Mouse (Mus musculus) lung, postnatal 0 days (tissue): Measurements from ENCODE around the gene Fadd. TPM values are rescaled to one million over a fixed set of nuclear protein-coding genes. Genes with fewer than 3 reads are reported as not detected.

ENCODE experiments used
- ATAC-seq: fragments of 200-750 bp; cut with Nextera tagmentation; 2 replicates; pipeline ENCODE4 v1.8.0; 2017; ENCODE audit warnings: moderate library complexity
- DNase-seq: peaks from one replicate; pipeline ENCODE4 v3.0.0-alpha.2; 2016; ENCODE audit warnings: low spot score
- H3K27ac ChIP-seq: fragments of 300-500 bp; sonication (generic); 2 replicates; pipeline ENCODE4 v1.5.1; 2014; ENCODE audit warnings: antibody characterized with exemption, mild to moderate bottlenecking, low read length, mixed read lengths
- H3K27me3 ChIP-seq: fragments of 300-500 bp; sonication (generic); replicated peaks from 2 replicates; pipeline ENCODE4 v1.6.1; 2014; ENCODE audit warnings: low read length, mixed read lengths; ENCODE audit not compliant: insufficient read depth
- H3K36me3 ChIP-seq: fragments of 300-500 bp; sonication (generic); 2 replicates; pipeline ENCODE4 v1.6.1; 2014; ENCODE audit warnings: low read length, mixed read lengths; ENCODE audit not compliant: insufficient read depth
- H3K4me1 ChIP-seq: fragments of 300-500 bp; sonication (generic); 2 replicates; pipeline ENCODE4 v1.6.1; 2014; ENCODE audit warnings: antibody characterized with exemption, low read depth, low read length, mixed read lengths; ENCODE audit not compliant: insufficient read depth
- H3K4me2 ChIP-seq: fragments of 300-500 bp; sonication (generic); replicated peaks from 2 replicates; pipeline ENCODE4 v1.6.1; 2014; ENCODE audit warnings: low read depth, mild to moderate bottlenecking, low read length, moderate library complexity, mixed read lengths
- H3K4me3 ChIP-seq: fragments of 300-500 bp; sonication (generic); 2 replicates; pipeline ENCODE4 v1.5.1; 2014; ENCODE audit warnings: low read depth, low read length
- H3K9ac ChIP-seq: fragments of 300-500 bp; sonication (generic); replicated peaks from 2 replicates; pipeline ENCODE4 v1.6.1; 2014; ENCODE audit warnings: low read depth, mild to moderate bottlenecking
- H3K9me3 ChIP-seq: fragments of 300-500 bp; sonication (generic); 2 replicates; pipeline ENCODE4 v1.6.1; 2016; ENCODE audit warnings: low read length, mixed read lengths
- CTCF ChIP-seq: IDR thresholded peaks from 2 replicates; pipeline ENCODE4 v1.5.1; 2016; ENCODE audit warnings: antibody characterized with exemption, mild to moderate bottlenecking
- EP300 ChIP-seq: IDR thresholded peaks from 2 replicates; pipeline ENCODE4 v1.6.1; 2016; ENCODE audit warnings: antibody characterized with exemption, mild to moderate bottlenecking, control low read depth
- WGBS: fragments of 180-500 bp; shearing (Covaris S2); extraction: QIAGEN DNeasy Blood & Tissue Kit; methylation state at CpG from one replicate; pipeline ENCODE4 v1.1.7; 2014; 5-methylcytosine and 5-hydroxymethylcytosine counted together
- polyA plus RNA-seq: library from polyadenylated mRNA; unstranded; fragments of >200 nt; fragmentation: Nextera tagmentation; extraction: Ambion mirVana; gene quantifications from 2 replicates; pipeline ENCODE4 v1.2.1, GENCODE M21; 2015

Gene Fadd
- polyA plus RNA-seq, 1 experiment from 2014 or later = 7.4 TPM

- 0 out of 2 replicates have a peak overlapping the region, but pooled peaks have one; percentile 20 for H3K27ac ChIP-seq
- ATAC-seq = peak; percentile 89
Observed at GRCm38 (mm10) chr7:144609568-144609967, 27.3 kb upstream of the Fadd start.

GRCm38 (mm10) chr7:144607862-144608261 lies 25.6 kb upstream of the Fadd start:
- H3K4me3 ChIP-seq = no peak overlapping the region
- no peak overlapping the region for H3K9ac ChIP-seq
- no peaks in the 10 kb centered on the region for H3K27me3 ChIP-seq
- H3K36me3 ChIP-seq = no peaks in the 10 kb centered on the region
- ATAC-seq (no peak), DNase-seq (no peak)
- H3K9me3 ChIP-seq = no peaks in the 10 kb centered on the region
- no peak overlapping the region for H3K4me2 ChIP-seq
- TF ChIP-seq CTCF (peak; percentile 43; the same call in 1 of the 2 replicates), EP300 (no peak)
- 87% methylated on average over 15 of the region's 15 CpGs for whole genome bisulfite sequencing
- H3K4me1 ChIP-seq = no peaks in the 10 kb centered on the region
- no peak overlapping the region for H3K27ac ChIP-seq

More at GRCm38 (mm10) chr7:144609568-144609967, 27.3 kb upstream of the Fadd start:
- Histone ChIP-seq H3K4me2 (no peak overlapping the region), H3K27me3 (no peaks in the 10 kb centered on the region), H3K36me3 (no peaks in the 10 kb centered on the region), H3K9me3 (no peaks in the 10 kb centered on the region), H3K4me3 (no peak overlapping the region), H3K9ac (no peak overlapping the region), H3K4me1 (no peaks in the 10 kb centered on the region)
- peak; percentile 91 for DNase-seq
- no peak for TF ChIP-seq CTCF
- TF ChIP-seq EP300 = peak; percentile 79
- 56% methylated on average over 7 of the region's 7 CpGs for WGBS

- Histone ChIP-seq H3K4me3 (no peak overlapping the region), H3K9ac (no peak overlapping the region), H3K4me2 (no peak overlapping the region), H3K9me3 (no peaks in the 10 kb centered on the region), H3K27me3 (no peaks in the 10 kb centered on the region), H3K36me3 (0 out of 2 replicates have a peak, but pooled peaks cover 7% of the 10 kb centered on the region), H3K27ac (no peak overlapping the region), H3K4me1 (no peaks in the 10 kb centered on the region)
- 30% methylated on average over 4 of the region's 4 CpGs for WGBS
- ATAC-seq (peak; percentile 16; the same call in 1 of the 2 replicates), DNase-seq (no peak)
- no peak for TF ChIP-seq CTCF
- TF ChIP-seq EP300 = no peak
Observed at GRCm38 (mm10) chr7:144604735-144605134, 22.5 kb upstream of the Fadd start.

DNA sequence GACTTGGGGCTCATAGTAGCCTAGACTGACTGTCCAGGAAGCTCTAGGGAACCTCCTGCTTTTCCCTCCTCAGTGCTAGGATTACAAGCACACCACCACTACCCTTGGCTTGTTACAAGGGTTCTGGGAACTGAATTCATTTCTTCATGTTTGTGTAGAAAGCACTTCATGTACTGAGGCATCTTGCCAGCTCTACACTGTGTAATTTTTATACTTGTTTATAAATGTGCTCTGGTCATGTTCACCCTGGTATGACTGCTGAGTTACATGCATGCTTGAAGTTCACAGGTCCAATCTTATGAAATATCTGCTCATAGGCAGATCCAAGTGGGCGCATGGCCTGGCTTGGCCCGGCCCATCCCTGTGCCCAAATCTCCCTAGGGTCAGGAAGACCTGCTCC lies 22.0 kb upstream of the Fadd start:
- Histone ChIP-seq H3K27ac (no peak overlapping the region), H3K4me1 (no peaks in the 10 kb centered on the region), H3K4me3 (no peak overlapping the region), H3K36me3 (0 out of 2 replicates have a peak, but pooled peaks cover 7% of the 10 kb centered on the region), H3K9me3 (no peaks in the 10 kb centered on the region), H3K4me2 (no peak overlapping the region), H3K27me3 (no peaks in the 10 kb centered on the region), H3K9ac (no peak overlapping the region)
- ATAC-seq (peak; percentile 68), DNase-seq (peak; percentile 71)
- WGBS = 76% methylated on average over 2 of the region's 2 CpGs
- TF ChIP-seq EP300 (peak; percentile 64), CTCF (no peak)

GRCm38 (mm10) chr7:144600333-144600900 lies 18.2 kb upstream of the Fadd start:
- Histone ChIP-seq H3K9me3 (no peaks in the 10 kb centered on the region), H3K4me1 (no peaks in the 10 kb centered on the region), H3K27ac (no peak overlapping the region), H3K4me2 (no peak overlapping the region), H3K9ac (no peak overlapping the region), H3K36me3 (0 out of 2 replicates have a peak, but pooled peaks cover 7% of the 10 kb centered on the region), H3K27me3 (no peaks in the 10 kb centered on the region), H3K4me3 (no peak overlapping the region)
- TF ChIP-seq CTCF (no peak), EP300 (no peak)
- 65% methylated on average over 6 of the region's 6 CpGs for WGBS
- no peak for DNase-seq
- ATAC-seq = no peak

DNA sequence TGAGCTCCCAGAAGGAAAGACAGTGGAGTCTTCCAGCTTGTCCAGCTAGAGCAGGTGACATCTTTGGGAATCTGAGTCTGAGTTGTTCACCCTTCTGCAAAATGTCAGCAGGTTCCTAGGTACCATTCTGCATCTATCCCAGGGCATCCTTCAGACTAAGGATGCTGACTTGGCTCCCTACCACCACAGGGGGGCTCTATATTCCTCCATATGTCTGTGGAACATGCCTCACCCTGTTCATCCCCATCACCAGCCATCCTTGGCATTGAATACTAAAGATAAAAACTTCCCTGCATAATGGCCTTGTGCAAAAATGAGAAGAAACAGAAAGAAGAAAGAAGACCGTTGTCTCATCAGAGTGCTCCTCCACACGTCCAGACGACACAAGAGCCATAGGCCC lies 7.2 kb upstream of the Fadd start:
- WGBS = 66% methylated on average over 3 of the region's 3 CpGs
- H3K4me3 ChIP-seq = no peak overlapping the region
- H3K36me3 ChIP-seq = no peaks in the 10 kb centered on the region
- H3K9ac ChIP-seq = no peak overlapping the region
- no peak for DNase-seq
- no peak overlapping the region for H3K4me2 ChIP-seq
- no peaks in the 10 kb centered on the region for H3K4me1 ChIP-seq
- no peak overlapping the region for H3K27ac ChIP-seq
- no peaks in the 10 kb centered on the region for H3K27me3 ChIP-seq
- ATAC-seq = no peak
- H3K9me3 ChIP-seq = no peaks in the 10 kb centered on the region
- TF ChIP-seq CTCF (peak; percentile 48), EP300 (no peak)
